In the genomic region with DNA sequence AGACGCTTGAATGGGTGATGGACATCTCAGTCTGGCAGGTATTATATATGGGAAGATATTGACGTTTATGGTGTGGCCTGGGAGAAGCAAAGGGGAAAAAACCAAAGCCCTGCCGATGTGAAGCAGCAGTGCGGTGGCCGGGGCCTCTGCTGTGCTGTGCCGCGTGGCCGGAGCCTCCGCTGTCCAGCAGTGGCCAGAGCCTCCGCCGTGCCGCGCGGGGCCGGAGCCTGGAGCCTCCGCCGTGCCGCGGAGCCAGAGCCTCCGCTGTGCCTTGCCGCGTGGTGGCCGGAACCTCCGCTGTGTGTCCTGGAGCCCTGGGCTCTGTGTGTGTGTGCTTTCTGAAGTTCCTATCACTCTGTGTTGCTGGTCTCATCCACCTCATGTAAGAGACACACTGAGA, we compare ENCODE assay signal across 7 mouse cellular contexts. TPM values are rescaled to one million over a fixed set of nuclear protein-coding genes. Genes with fewer than 3 reads are reported as not detected.
DNase-seq lines count a peak whose midpoint lies in the region; ATAC-seq and TF ChIP-seq lines count a peak whose summit lies in the region.

No protein-coding gene starts in this region.

- no peaks in the 10 kb centered on the region for H3K9me3 ChIP-seq in lung, postnatal 0 days (ENCODE audit: low read length)
- no peaks in the 10 kb centered on the region for H3K9me3 ChIP-seq in forebrain, embryonic 12.5 days
- no peaks in the 10 kb centered on the region for H3K9me3 ChIP-seq in neural tube, embryonic 15.5 days (replicated peaks)

- WGBS in lung, postnatal 0 days = 62% methylated on average over 24 of the region's 24 CpGs
- 56% methylated on average over 24 of the region's 24 CpGs for WGBS in forebrain, embryonic 12.5 days
- WGBS in neural tube, embryonic 15.5 days = 37% methylated on average over 24 of the region's 24 CpGs

- peaks cover 3% of the 10 kb centered on the region; the same call in 1 of the 2 replicates for H3K36me3 ChIP-seq in lung, postnatal 0 days (ENCODE audit: insufficient read depth, low read length)
- H3K36me3 ChIP-seq in forebrain, embryonic 12.5 days (replicated peaks) = peaks cover 6% of the 10 kb centered on the region; the same call in 1 of the 2 replicates
- H3K36me3 ChIP-seq in neural tube, embryonic 15.5 days = peaks cover 18% of the 10 kb centered on the region

- H3K4me2 ChIP-seq in lung, postnatal 0 days (replicated peaks; ENCODE audit: low read depth, low read length) = peak overlapping the region; percentile 35; the same call in 1 of the 2 replicates
- peak overlapping the region; percentile 46 for H3K4me2 ChIP-seq in forebrain, embryonic 12.5 days
- H3K4me2 ChIP-seq in neural tube, embryonic 15.5 days = peak overlapping the region; percentile 47

- DNase-seq in lung, postnatal 0 days (ENCODE audit: low spot score) = no peak
- no peak for DNase-seq in lung, postnatal 25 days (ENCODE audit: low spot score)
- peak; percentile 31 to 50 for DNase-seq in kidney, postnatal 25 days
- DNase-seq in layer of hippocampus, adult 9-10 months (ENCODE audit: low spot score) = no peak
- DNase-seq in Muller cell, postnatal 12 days (ENCODE audit: inconsistent ontology term) = no peak

- no peak overlapping the region for H3K27ac ChIP-seq in lung, postnatal 0 days (ENCODE audit: low read length)
- H3K27ac ChIP-seq in forebrain, embryonic 12.5 days = no peak overlapping the region
- H3K27ac ChIP-seq in neural tube, embryonic 15.5 days (replicated peaks) = no peak overlapping the region

- H3K9ac ChIP-seq in lung, postnatal 0 days (replicated peaks; ENCODE audit: low read depth) = no peak overlapping the region
- H3K9ac ChIP-seq in forebrain, embryonic 12.5 days = peak overlapping the region; percentile 17; the same call in 1 of the 2 replicates
- H3K9ac ChIP-seq in neural tube, embryonic 15.5 days (replicated peaks) = peak overlapping the region; percentile 8; the same call in 1 of the 2 replicates

- TF ChIP-seq CTCF in lung, postnatal 0 days (IDR thresholded peaks at IDR 0.05) = 0 out of 2 replicates have a peak, but pooled peaks have one; percentile 1

- no peak overlapping the region for H3K4me3 ChIP-seq in lung, postnatal 0 days (ENCODE audit: low read depth, low read length)
- peak overlapping the region; percentile 24 for H3K4me3 ChIP-seq in forebrain, embryonic 12.5 days (replicated peaks)
- H3K4me3 ChIP-seq in neural tube, embryonic 15.5 days (replicated peaks) = peak overlapping the region; percentile 12; the same call in 1 of the 2 replicates

- TF ChIP-seq EP300 in lung, postnatal 0 days (IDR thresholded peaks at IDR 0.05) = no peak

- peak; percentile 35 for ATAC-seq in lung, postnatal 0 days
- no peak for ATAC-seq in forebrain, embryonic 12.5 days (ENCODE audit: low FRiP score)
- no peak for ATAC-seq in neural tube, embryonic 15.5 days (ENCODE audit: low FRiP score)

- H3K4me1 ChIP-seq in lung, postnatal 0 days (ENCODE audit: insufficient read depth, low read depth, low read length) = no peaks in the 10 kb centered on the region
- peaks cover 5% of the 10 kb centered on the region; the same call in 1 of the 2 replicates for H3K4me1 ChIP-seq in forebrain, embryonic 12.5 days
- H3K4me1 ChIP-seq in neural tube, embryonic 15.5 days = peaks cover 5% of the 10 kb centered on the region

- no peaks in the 10 kb centered on the region for H3K27me3 ChIP-seq in lung, postnatal 0 days (replicated peaks; ENCODE audit: insufficient read depth, low read length)
- H3K27me3 ChIP-seq in forebrain, embryonic 12.5 days = no peaks in the 10 kb centered on the region
- no peaks in the 10 kb centered on the region for H3K27me3 ChIP-seq in neural tube, embryonic 15.5 days (replicated peaks)

RNA-seq across cellular contexts. Expression of a gene that starts 17.9 kb away (rescaled TPM):
- polyA plus RNA-seq in lung, postnatal 0 days (2015; fragmentation: Nextera tagmentation; extraction: Ambion mirVana) = 9.5 and 10.5 TPM in 2 replicates
- polyA plus RNA-seq in forebrain, embryonic 12.5 days (2016; fragmentation: Nextera tagmentation; extraction: Ambion mirVana) = 11.6 and 12.8 TPM in 2 replicates
- polyA plus RNA-seq in neural tube, embryonic 15.5 days (2015; fragmentation: Nextera tagmentation; extraction: Ambion mirVana) = 15.6 and 17.7 TPM in 2 replicates

Comparison
In these comparisons a context has a peak if more than half of its experiments do, and no peak if none do; other contexts are left out.
1. DNase-seq: peak in kidney, postnatal 25 days (2 of 2); none in lung, postnatal 0 days (single experiment), lung, postnatal 25 days (single experiment), layer of hippocampus, adult 9-10 months (single experiment) and Muller cell, postnatal 12 days (single experiment).
2. Peak in every context shown above with its lines, with median percentiles within 50 percentile points of each other: H3K4me2 ChIP-seq.